Mouse (Mus musculus): Measurements from ENCODE around the gene Adgra1.

Adgra1 gene

GRCm38 (mm10) chr7:139850152-139850551 lies 16.2 kb downstream of the Adgra1 start:
- no peak for DNase-seq (ENCODE audit: low spot score)

GRCm38 (mm10) chr7:139850677-139851076 lies 16.7 kb downstream of the Adgra1 start:
- DNase-seq (ENCODE audit: low spot score) = no peak

GRCm38 (mm10) chr7:139851098-139851497 lies 17.1 kb downstream of the Adgra1 start:
- DNase-seq (ENCODE audit: low spot score) = peak; percentile 44

GRCm38 (mm10) chr7:139855261-139855660 lies 21.3 kb downstream of the Adgra1 start:
- DNase-seq (ENCODE audit: low spot score) = no peak

GRCm38 (mm10) chr7:139861411-139861810 lies 27.4 kb downstream of the Adgra1 start:
- peak; percentile 82 for DNase-seq (ENCODE audit: low spot score)

- DNase-seq (ENCODE audit: low spot score) = no peak
Observed at GRCm38 (mm10) chr7:139863076-139863475, 29.1 kb downstream of the Adgra1 start.

GRCm38 (mm10) chr7:139864253-139864652 lies 30.3 kb downstream of the Adgra1 start:
- DNase-seq (ENCODE audit: low spot score) = no peak

- no peak for DNase-seq (ENCODE audit: low spot score)
Observed at GRCm38 (mm10) chr7:139864871-139865270, 30.9 kb downstream of the Adgra1 start.

- no peak for DNase-seq (ENCODE audit: low spot score)
Observed at GRCm38 (mm10) chr7:139871014-139871413, 37.0 kb downstream of the Adgra1 start.

- peak; percentile 68 for DNase-seq (ENCODE audit: low spot score)
Observed at GRCm38 (mm10) chr7:139877167-139877792, 43.3 kb downstream of the Adgra1 start.

- no peak for DNase-seq (ENCODE audit: low spot score)
Observed at GRCm38 (mm10) chr7:139878122-139878521, 44.1 kb downstream of the Adgra1 start.

GRCm38 (mm10) chr7:139878621-139879020 lies 44.6 kb downstream of the Adgra1 start:
- no peak for DNase-seq (ENCODE audit: low spot score)

GRCm38 (mm10) chr7:139883545-139883944 lies 49.6 kb downstream of the Adgra1 start:
- DNase-seq (ENCODE audit: low spot score) = no peak

- DNase-seq (ENCODE audit: low spot score) = no peak
Observed at GRCm38 (mm10) chr7:139891779-139892178, 57.8 kb downstream of the Adgra1 start.

GRCm38 (mm10) chr7:139894655-139895557 lies 60.9 kb downstream of the Adgra1 start, which contains the start of gene Kndc1:
Gene Kndc1, plus strand, starts transcription at chr7:139894696.
- DNase-seq (ENCODE audit: low spot score) = peak; percentile 80

GRCm38 (mm10) chr7:139896271-139896670 lies 62.3 kb downstream of the Adgra1 start:
- no peak for DNase-seq (ENCODE audit: low spot score)

- no peak for DNase-seq (ENCODE audit: low spot score)
Observed at GRCm38 (mm10) chr7:139896796-139897195, 62.8 kb downstream of the Adgra1 start.

- no peak for DNase-seq (ENCODE audit: low spot score)
Observed at GRCm38 (mm10) chr7:139898606-139899005, 64.6 kb downstream of the Adgra1 start.

- peak; percentile 63 for DNase-seq (ENCODE audit: low spot score)
Observed at GRCm38 (mm10) chr7:139899505-139899904, 65.5 kb downstream of the Adgra1 start.

- DNase-seq (ENCODE audit: low spot score) = no peak
Observed at GRCm38 (mm10) chr7:139900456-139900855, 66.5 kb downstream of the Adgra1 start.

- no peak for DNase-seq (ENCODE audit: low spot score)
Observed at GRCm38 (mm10) chr7:139900896-139901295, 66.9 kb downstream of the Adgra1 start.

- DNase-seq (ENCODE audit: low spot score) = no peak
Observed at GRCm38 (mm10) chr7:139901981-139902380, 68.0 kb downstream of the Adgra1 start.

- DNase-seq (ENCODE audit: low spot score) = no peak
Observed at GRCm38 (mm10) chr7:139905261-139905660, 71.3 kb downstream of the Adgra1 start.
